Mouse (Mus musculus) intestine, embryonic 15.5 days (tissue): Measurements from ENCODE around the gene Dgkz. TPM values are rescaled to one million over a fixed set of nuclear protein-coding genes. Genes with fewer than 3 reads are reported as not detected.

ENCODE experiments used
- ATAC-seq: fragments of 200-750 bp; cut with Nextera tagmentation; 2 replicates; pipeline ENCODE4 v1.8.0; 2017; ENCODE audit warnings: moderate TSS enrichment, moderate library complexity
- H3K27ac ChIP-seq: fragments of 300-500 bp; sonication (generic); 2 replicates; pipeline ENCODE4 v1.5.1; 2015; ENCODE audit warnings: mild to moderate bottlenecking, inconsistent platforms
- H3K27me3 ChIP-seq: fragments of 300-500 bp; sonication (generic); replicated peaks from 2 replicates; pipeline ENCODE4 v1.6.1; 2015; ENCODE audit warnings: inconsistent platforms
- H3K36me3 ChIP-seq: fragments of 300-500 bp; sonication (generic); 2 replicates; pipeline ENCODE4 v1.6.1; 2015; ENCODE audit warnings: inconsistent platforms
- H3K4me1 ChIP-seq: fragments of 300-500 bp; sonication (generic); replicated peaks from 2 replicates; pipeline ENCODE4 v1.6.1; 2015; ENCODE audit warnings: inconsistent platforms
- H3K4me2 ChIP-seq: fragments of 300-500 bp; sonication (generic); replicated peaks from 2 replicates; pipeline ENCODE4 v1.6.1; 2015; ENCODE audit warnings: mild to moderate bottlenecking, inconsistent platforms
- H3K4me3 ChIP-seq: fragments of 300-500 bp; sonication (generic); replicated peaks from 2 replicates; pipeline ENCODE4 v1.5.1; 2015; ENCODE audit warnings: inconsistent platforms
- H3K9ac ChIP-seq: fragments of 300-500 bp; sonication (generic); 2 replicates; pipeline ENCODE4 v1.6.1; 2015; ENCODE audit warnings: inconsistent platforms
- H3K9me3 ChIP-seq: fragments of 300-500 bp; sonication (generic); 2 replicates; pipeline ENCODE4 v1.6.1; 2016; ENCODE audit warnings: inconsistent platforms
- WGBS: fragments of 180-500 bp; shearing (Covaris S2); methylation state at CpG from one replicate; pipeline ENCODE4 v1.1.7; 2015; 5-methylcytosine and 5-hydroxymethylcytosine counted together
- polyA plus RNA-seq: library from polyadenylated mRNA; unstranded; fragments of >200 nt; fragmentation: Nextera tagmentation; extraction: Ambion mirVana; gene quantifications from 2 replicates; pipeline ENCODE4 v1.2.1, GENCODE M21; 2015

The Dgkz gene
- polyA plus RNA-seq, 1 experiment from 2014 or later, result 60.3 TPM

DNA sequence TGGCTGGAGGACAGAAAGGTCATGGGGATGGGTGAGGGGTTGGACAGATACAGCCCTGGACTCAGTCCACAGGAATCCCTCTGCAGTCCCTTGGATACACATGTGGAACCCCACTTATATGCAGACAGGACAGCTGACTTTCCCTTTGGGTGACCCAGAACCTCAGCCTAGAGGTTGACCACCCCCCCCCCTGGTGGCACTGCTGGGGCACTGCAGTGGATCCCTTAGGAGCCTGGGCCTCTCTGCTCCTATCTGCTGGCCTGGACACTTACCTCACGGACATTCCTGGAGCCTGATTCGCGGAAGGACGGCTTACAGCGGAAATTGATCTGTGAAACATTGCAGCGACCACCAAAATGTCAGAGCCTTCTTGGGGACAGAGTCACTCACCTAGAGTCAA is 33.3 kb downstream of the Dgkz start:
- Histone ChIP-seq H3K36me3 (peaks cover 38% of the 10 kb centered on the region), H3K9me3 (no peaks in the 10 kb centered on the region), H3K4me2 (no peak overlapping the region), H3K9ac (no peak overlapping the region), H3K4me3 (no peak overlapping the region), H3K27me3 (no peaks in the 10 kb centered on the region), H3K4me1 (peaks cover 24% of the 10 kb centered on the region), H3K27ac (no peak overlapping the region)
- WGBS, result 70% methylated on average over 6 of the region's 6 CpGs
- no peak for ATAC-seq

DNA sequence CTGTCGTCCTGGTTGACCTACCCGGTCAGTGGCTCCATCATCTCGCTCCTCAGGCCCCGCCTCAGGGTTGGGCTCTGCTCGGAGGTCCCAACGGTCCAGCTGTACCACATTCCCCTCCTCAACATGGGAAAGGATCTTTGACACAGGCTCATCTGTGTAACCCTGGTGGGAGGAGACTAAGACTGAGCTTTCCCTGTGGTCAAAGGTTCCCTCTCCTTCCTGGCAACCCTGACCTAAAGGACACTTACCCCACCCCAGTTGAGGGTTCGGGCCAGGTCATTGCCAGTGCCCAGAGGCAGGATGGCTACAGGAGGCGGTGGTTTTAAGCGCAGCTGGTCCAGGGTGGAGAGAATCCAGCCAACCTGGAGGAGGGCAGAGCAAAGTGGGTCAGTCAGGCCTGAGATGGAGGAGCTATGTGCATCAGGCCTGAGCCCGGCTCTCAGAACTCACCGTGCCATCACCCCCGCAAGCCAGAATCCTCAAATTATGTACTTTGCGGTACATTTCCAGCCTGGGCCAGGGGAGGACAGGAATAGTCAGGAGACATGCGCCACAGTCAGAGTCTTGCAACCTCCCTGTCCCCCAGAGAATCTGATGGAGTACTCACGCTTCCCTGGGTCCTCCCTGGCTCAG is 36.2 kb downstream of the Dgkz start:
- H3K9ac ChIP-seq, result no peak overlapping the region
- no peak for ATAC-seq
- H3K4me2 ChIP-seq, result no peak overlapping the region
- 84% methylated on average over 15 of the region's 15 CpGs for WGBS
- no peaks in the 10 kb centered on the region for H3K9me3 ChIP-seq
- H3K27me3 ChIP-seq, result no peaks in the 10 kb centered on the region
- H3K27ac ChIP-seq, result no peak overlapping the region
- no peak overlapping the region for H3K4me3 ChIP-seq
- H3K36me3 ChIP-seq, result peaks cover 54% of the 10 kb centered on the region
- H3K4me1 ChIP-seq, result peaks cover 6% of the 10 kb centered on the region

DNA sequence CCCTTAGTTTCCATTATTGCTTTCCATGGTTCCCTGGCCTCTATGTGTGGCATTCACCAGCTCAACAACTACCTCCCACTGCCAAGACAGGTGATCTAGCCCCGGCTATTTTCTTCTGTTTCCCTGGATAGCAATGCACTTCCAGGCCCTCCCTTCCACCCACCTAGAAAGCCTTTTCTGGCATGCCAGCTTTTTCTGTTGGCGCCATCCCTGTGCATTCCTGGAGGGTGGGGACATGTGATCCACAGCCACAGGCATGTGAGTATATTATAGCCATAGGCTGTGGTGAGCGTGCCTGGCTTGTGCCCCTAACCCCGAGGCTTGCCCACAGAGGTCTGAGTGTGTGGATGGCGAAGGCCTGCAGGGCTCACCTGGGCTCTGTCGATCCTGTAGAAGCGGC is 39.5 kb downstream of the Dgkz start:
- Histone ChIP-seq H3K27me3 (no peaks in the 10 kb centered on the region), H3K4me2 (no peak overlapping the region), H3K4me1 (peaks cover 28% of the 10 kb centered on the region), H3K4me3 (no peak overlapping the region), H3K36me3 (peaks cover 51% of the 10 kb centered on the region), H3K9ac (no peak overlapping the region), H3K27ac (no peak overlapping the region), H3K9me3 (no peaks in the 10 kb centered on the region)
- no peak for ATAC-seq
- WGBS, result 92% methylated on average over 7 of the region's 7 CpGs

DNA sequence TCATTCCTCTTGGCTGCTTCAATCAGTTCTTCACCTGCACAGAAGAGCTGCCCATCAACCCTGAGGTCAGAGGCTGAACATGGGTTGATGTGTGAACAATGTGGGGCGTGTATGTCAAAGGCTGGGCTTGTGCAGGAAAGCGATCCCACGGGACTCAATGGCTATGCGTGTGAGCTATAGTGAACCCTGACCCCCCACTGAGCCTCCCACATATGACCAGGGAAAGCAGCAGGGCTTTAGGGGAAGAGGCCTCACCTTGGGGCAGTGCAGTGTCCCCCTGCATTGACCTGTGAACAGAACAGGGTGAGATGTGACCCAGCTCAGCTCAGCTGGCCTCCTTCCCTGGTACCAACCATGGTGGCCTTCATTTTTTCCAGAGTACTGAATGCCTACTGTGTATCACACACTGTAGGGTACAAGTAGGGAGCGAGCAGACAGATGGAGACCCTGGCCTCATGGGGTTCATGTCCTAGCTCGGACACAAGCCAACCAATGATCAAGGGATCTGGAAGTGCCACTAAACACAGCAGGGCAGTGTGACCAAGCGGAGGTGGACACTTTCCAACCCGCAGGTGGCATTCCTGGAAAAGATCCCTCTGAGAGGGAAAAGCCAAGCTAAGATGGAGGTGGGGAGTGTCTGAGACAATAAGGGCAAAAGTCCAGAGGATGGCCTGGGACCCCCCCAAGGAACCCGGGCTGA is 40.7 kb downstream of the Dgkz start:
- Histone ChIP-seq H3K27me3 (no peaks in the 10 kb centered on the region), H3K36me3 (peaks cover 42% of the 10 kb centered on the region), H3K4me3 (no peak overlapping the region), H3K9me3 (no peaks in the 10 kb centered on the region), H3K4me1 (peaks cover 38% of the 10 kb centered on the region), H3K4me2 (no peak overlapping the region), H3K27ac (no peak overlapping the region), H3K9ac (no peak overlapping the region)
- no peak for ATAC-seq
- WGBS, result 85% methylated on average over 9 of the region's 9 CpGs

DNA sequence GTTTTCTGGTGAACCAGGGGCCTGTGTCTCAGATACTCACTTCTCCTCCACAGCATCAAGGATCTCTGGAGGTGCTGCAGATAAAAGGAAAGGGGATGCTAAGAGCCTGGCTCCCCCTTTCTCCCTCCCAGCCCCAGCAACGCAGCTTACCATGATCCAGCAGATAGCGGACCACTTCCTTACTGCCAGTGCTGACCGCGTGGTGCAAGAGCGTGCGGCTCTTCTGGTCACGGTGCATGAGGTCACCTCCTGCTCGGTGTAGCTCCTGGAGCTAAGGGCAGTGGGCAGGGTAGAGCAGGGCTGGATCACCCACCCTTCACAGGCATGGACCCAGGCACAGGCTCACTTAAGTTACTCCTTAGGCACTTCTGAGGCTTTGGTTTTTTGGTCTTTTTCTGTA is 41.6 kb downstream of the Dgkz start:
- WGBS, result 39% methylated on average over 8 of the region's 8 CpGs
- no peak overlapping the region for H3K4me2 ChIP-seq
- H3K27ac ChIP-seq, result peak overlapping the region; percentile 90; the same call in 1 of the 2 replicates
- H3K4me1 ChIP-seq, result peaks cover 41% of the 10 kb centered on the region
- H3K9me3 ChIP-seq, result no peaks in the 10 kb centered on the region
- no peak for ATAC-seq
- H3K9ac ChIP-seq, result no peak overlapping the region
- no peaks in the 10 kb centered on the region for H3K27me3 ChIP-seq
- no peak overlapping the region for H3K4me3 ChIP-seq
- peaks cover 32% of the 10 kb centered on the region for H3K36me3 ChIP-seq

DNA sequence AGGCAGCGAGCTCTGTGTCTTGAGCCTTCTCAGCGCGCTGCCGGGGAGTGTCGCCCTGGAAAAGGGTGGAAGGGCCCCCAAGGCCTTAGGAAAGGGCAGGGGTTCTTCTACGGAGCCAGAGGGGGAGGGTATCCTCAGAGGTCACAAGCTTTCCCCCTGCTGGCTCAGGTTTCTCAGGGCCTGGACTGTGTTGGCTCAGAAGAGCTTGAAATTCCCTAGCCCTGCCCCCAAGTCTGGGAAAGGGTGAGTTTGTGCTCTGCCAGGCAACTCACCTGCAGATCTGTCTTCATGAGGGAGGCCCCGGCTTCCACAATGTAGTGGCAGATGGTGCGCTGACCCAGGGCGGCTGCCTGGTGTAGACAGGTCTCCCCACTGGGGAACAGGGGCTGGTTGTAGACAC is 42.2 kb downstream of the Dgkz start:
- H3K4me3 ChIP-seq, result no peak overlapping the region
- no peaks in the 10 kb centered on the region for H3K27me3 ChIP-seq
- no peak overlapping the region for H3K9ac ChIP-seq
- H3K36me3 ChIP-seq, result peaks cover 27% of the 10 kb centered on the region
- peaks cover 46% of the 10 kb centered on the region for H3K4me1 ChIP-seq
- ATAC-seq, result no peak
- WGBS, result 40% methylated on average over 9 of the region's 9 CpGs
- no peaks in the 10 kb centered on the region for H3K9me3 ChIP-seq
- H3K27ac ChIP-seq, result peak overlapping the region; percentile 90
- no peak overlapping the region for H3K4me2 ChIP-seq

DNA sequence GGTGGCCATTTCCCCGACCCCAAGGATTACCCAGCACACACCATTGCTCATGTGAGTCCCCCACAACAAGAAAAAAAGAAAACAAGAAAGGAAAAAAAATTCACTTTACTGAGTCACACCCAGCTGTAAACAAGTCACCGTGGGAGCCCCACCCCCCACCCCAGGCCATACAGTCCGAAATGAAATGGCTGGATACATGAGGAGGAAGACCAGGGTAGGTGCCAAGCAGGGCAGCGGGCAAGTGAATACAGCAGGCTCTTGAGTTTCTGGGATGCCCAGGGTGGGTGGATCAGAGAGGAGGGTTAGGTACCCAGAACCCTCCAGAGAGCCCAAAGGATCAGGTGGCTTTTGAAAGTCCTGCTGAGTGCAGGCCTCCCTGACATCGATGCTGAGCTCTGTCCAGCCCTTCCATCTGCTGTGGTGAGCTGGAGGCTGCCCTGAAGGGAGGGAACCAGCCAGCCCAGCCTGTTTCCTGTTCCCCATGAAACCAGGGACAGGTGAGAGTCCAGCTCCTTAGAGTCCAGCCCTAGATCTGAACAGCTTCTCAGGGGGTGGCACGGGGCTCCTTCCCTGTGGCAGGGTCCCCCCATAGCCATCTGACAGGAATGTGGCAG is 42.8 kb downstream of the Dgkz start:
- Histone ChIP-seq H3K4me3 (no peak overlapping the region), H3K4me1 (peaks cover 50% of the 10 kb centered on the region), H3K27ac (peak overlapping the region; percentile 90), H3K27me3 (no peaks in the 10 kb centered on the region), H3K9ac (0 out of 2 replicates have a peak overlapping the region, but pooled peaks have one; percentile 17), H3K4me2 (peak overlapping the region; percentile 78), H3K36me3 (peaks cover 21% of the 10 kb centered on the region), H3K9me3 (no peaks in the 10 kb centered on the region)
- WGBS, result 17% methylated on average over 6 of the region's 6 CpGs
- peak; percentile 10; the same call in 1 of the 2 replicates for ATAC-seq

DNA sequence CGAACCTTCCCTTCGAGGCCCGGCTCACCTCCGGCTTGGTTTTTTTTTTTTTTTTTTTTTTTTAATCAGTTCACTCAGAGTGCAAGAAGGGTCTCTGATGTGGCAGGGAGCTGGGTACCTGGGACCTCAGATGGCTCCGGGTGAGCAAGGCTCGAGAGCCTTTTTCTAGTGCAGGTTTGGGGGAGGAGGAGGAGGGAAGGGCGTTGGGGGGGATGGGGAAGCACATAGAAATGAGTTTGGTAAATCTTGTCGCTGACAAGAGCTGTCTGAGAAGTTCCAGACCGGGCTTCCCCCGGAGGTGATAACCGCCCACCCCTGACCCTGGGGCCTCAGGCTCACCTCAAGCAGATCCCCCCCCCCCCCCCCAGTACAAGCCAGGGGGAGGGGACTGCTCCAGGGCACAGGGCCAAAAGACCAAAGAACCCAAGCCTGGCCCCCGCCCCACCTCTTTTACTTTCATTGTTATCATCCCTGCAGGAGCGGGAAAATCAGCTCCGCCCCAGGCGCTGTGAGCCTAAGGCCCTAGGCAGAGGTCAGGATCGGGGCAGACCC is 43.4 kb downstream of the Dgkz start, which contains the start of gene Mdk:
Gene Mdk, minus strand, starts transcription at position 138 of the 552 bp plus-strand sequence.
- Histone ChIP-seq H3K27me3 (no peaks in the 10 kb centered on the region), H3K27ac (peak within 1 kb of the TSS; percentile 90), H3K4me3 (peak within 1 kb of the TSS; percentile 60), H3K9ac (peak within 1 kb of the TSS; percentile 78), H3K4me2 (peak within 1 kb of the TSS; percentile 78), H3K4me1 (peaks cover 52% of the 10 kb centered on the region), H3K9me3 (no peaks in the 10 kb centered on the region), H3K36me3 (peaks cover 14% of the 10 kb centered on the region)
- 3% methylated on average over 16 of the region's 16 CpGs for WGBS
- ATAC-seq, result peak; percentile 37

DNA sequence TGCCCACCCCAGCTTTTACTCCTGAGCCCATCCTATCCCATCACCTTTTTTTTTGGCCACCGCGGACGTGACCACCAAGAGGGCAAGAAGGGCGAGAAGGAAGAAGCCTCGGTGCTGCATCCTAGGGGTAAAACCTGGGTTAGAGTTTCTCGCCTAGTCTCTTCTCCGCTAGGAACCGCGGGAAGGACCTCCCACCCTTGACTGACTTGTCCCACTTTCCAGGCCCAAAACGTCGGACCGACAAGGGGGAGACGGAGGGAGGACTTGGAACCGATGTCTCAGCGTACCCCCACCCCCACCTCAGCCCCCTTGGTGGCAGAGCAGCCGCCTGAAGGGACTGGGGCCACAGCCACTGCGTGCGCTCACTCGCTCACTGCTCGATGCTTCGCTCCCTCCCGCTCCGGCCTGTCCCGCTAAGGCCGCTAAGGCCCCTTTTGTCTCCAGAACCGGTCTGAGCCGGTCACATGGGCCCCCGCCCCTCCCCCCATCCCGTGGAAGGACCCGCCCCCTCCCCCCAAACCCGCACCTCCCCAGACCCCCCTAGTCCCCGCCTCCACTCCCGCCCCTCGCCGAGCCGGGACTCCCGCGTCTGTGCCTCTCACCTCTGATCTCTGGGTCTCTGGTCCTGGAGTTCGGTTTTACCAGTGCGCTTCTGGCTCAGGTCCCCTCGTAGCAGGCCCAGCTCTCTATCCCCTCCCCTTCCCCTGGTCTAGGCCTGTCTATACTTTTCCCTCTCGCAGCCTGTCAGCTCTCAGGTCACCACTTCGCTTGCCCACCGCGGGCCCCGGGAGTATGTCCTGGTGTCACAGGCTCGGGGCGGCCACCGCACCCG is 44.1 kb downstream of the Dgkz start:
- no peaks in the 10 kb centered on the region for H3K9me3 ChIP-seq
- WGBS, result 2% methylated on average over 50 of the region's 50 CpGs
- peak overlapping the region; percentile 78 for H3K4me2 ChIP-seq
- H3K36me3 ChIP-seq, result peaks cover 8% of the 10 kb centered on the region
- H3K4me1 ChIP-seq, result peaks cover 52% of the 10 kb centered on the region
- ATAC-seq, result peak; percentile 60
- H3K27ac ChIP-seq, result peak overlapping the region; percentile 90
- H3K27me3 ChIP-seq, result no peaks in the 10 kb centered on the region
- peak overlapping the region; percentile 60 for H3K4me3 ChIP-seq
- peak overlapping the region; percentile 78 for H3K9ac ChIP-seq

DNA sequence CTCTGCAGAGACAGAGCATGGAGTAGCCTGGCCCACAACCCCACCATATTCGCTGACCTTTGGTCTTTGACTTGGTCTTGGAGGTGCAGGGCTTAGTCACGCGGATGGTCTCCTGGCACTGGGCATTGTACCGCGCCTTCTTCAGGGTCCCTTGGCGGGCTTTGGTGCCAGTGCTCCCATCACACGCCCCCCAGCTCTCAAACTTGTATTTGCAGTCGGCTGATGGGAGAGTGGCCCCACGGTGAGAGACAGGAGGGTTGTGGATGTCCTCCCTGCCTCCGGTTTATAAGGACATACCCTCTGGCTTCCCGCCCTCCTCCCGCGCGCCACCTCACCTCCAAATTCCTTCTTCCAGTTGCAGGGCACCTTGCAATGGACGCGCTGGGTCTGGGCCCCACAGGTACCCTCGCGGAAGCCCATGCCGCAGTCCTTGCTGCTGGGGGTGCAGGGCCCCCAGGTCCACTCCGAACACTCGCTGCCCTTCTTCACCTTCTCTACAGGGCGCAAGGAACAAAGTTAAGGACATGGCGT is 44.8 kb downstream of the Dgkz start:
- Histone ChIP-seq H3K27me3 (no peaks in the 10 kb centered on the region), H3K36me3 (peaks cover 8% of the 10 kb centered on the region), H3K4me2 (peak overlapping the region; percentile 78), H3K4me1 (peaks cover 52% of the 10 kb centered on the region), H3K9me3 (no peaks in the 10 kb centered on the region), H3K9ac (peak overlapping the region; percentile 78), H3K27ac (peak overlapping the region; percentile 90), H3K4me3 (peak overlapping the region; percentile 60)
- ATAC-seq, result 0 out of 2 replicates have a peak, but pooled peaks have one; percentile 0
- 7% methylated on average over 23 of the region's 23 CpGs for WGBS

DNA sequence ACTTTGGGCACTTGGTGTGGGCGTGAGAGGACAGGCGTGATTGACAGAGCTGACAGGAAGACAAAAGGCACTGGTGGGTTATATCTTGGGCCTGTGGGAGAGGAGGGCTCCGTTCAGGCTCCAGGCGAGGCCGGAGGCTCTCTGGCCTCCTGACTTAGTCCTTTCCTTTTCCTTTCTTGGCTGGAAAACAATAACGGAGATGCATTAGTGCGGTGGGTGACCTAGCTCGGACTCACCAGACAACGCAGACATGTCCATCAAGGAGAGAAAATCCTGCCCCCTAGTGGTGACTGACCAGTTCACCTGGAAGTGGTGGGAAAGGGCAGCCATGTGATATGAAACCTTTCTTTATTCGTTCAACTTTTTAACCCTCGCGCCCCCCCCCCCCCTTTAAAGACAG is 45.7 kb downstream of the Dgkz start:
- ATAC-seq, result no peak
- 15% methylated on average over 12 of the region's 12 CpGs for WGBS
- Histone ChIP-seq H3K4me1 (peaks cover 52% of the 10 kb centered on the region), H3K4me2 (peak overlapping the region; percentile 78), H3K27me3 (no peaks in the 10 kb centered on the region), H3K9me3 (no peaks in the 10 kb centered on the region), H3K9ac (no peak overlapping the region), H3K27ac (no peak overlapping the region), H3K4me3 (peak overlapping the region; percentile 60), H3K36me3 (peaks cover 4% of the 10 kb centered on the region)
